Mouse (Mus musculus) urinary bladder, postnatal 14 days (tissue): ENCODE results near the gene Klk5.

Experiments used
- DNase-seq: peaks from one replicate; pipeline ENCODE4 v3.0.0; 2021; ENCODE audit warnings: low spot score

Gene Klk5

GRCm38 (mm10) chr7:43841701-43842100 lies at the start of gene Klk5:
TSS of gene Klk5 (plus strand) at chr7:43841971.
- no peak for DNase-seq

GRCm38 (mm10) chr7:43796355-43796754 lies 45.4 kb upstream of the Klk5 start:
- no peak for DNase-seq

DNA sequence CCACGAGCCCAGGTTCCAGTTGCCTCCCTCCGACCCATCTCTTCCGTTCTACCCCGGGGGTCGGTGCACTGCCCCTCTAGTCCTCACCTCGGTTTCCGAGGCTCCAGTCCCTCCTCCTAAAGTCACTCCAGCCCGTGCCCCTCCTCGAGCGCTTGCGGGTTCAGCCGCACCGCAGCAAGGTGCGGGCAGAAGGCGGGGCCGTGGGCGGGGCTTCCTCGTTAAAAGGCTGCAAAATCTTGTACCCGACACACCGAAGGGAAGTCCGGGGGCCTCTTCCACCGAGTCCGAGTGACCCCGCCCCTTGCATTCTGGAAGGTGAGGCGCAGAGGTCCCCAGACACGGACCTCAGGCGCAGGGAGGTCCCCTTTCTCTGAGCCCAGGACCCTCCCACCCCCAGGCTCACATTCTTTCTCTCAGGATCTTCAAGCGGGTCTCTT lies 44.4 kb upstream of the Klk5 start, which contains the start of gene Klk8:
Klk8 (plus strand) TSS at position 245 of the 437 bp plus-strand sequence.
- peak; percentile 56 for DNase-seq

GRCm38 (mm10) chr7:43797844-43798462 lies 43.8 kb upstream of the Klk5 start:
- DNase-seq, result no peak

GRCm38 (mm10) chr7:43799876-43800275 lies 41.9 kb upstream of the Klk5 start:
- DNase-seq, result no peak

GRCm38 (mm10) chr7:43810994-43811393 lies 30.8 kb upstream of the Klk5 start, which contains the start of gene Klk7:
TSS of gene Klk7 (plus strand) at chr7:43811294.
- DNase-seq, result no peak

DNA sequence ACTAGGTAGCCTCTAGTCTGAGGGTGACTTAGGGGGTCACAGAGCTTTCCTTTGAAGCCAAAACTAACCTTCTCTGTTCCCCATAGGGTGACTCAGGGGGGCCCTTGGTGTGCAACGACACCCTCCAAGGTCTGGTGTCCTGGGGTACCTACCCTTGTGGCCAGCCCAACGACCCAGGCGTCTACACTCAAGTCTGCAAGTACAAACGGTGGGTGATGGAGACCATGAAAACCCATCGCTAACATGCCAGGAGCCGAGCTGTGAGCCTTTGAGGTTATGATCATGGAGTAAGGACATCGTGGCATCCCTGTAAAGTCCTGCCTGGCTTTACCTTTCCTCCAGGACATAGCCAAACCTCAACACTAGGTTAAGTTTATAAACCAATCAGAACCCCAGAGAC lies 26.6 kb upstream of the Klk5 start:
- no peak for DNase-seq

DNA sequence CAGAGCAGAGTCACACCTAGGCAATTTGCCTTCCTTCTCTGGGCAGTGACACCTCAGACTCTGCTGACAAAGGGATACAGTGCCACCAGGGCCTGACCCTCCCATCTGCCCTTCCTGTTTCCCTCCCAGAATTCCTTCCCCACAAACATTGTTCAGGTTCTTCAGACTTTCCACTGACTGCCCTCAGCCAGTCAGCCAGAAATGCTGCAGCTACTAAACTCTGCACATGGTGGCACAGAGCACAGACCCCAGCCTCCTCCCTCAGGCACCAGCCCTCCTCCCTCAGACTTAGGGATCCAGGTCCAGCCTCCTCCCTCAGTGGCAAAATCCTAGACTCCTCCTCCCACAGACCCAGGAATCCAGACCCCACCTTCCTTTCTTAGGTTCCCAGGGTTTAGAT lies 25.0 kb upstream of the Klk5 start:
- no peak for DNase-seq

- no peak for DNase-seq
These were observed 20.2 kb upstream of the Klk5 start for GRCm38 (mm10) chr7:43821581-43821980.

DNA sequence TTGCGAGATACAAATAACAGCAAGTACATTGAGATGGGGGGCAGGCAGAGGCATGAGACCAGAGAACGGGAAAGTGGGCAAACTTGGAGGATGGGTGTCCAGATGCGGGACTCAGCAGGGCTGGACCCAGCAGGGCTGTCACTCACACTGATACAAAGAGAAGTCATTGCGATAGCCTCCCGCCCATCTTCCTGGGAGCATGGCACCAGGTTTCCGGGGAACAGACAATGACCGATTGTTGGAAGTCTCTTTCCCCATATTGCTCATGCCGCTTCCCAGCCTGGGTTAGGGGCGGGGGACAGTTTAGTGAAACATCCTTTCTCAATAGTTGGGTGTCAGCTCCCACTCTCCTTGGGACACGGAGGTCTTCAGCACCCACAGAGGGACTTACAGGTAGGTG lies 17.6 kb upstream of the Klk5 start, which contains the start of gene Klk6:
Klk6 (plus strand) TSS at position 301 of the 400 bp plus-strand sequence.
- DNase-seq, result no peak

DNA sequence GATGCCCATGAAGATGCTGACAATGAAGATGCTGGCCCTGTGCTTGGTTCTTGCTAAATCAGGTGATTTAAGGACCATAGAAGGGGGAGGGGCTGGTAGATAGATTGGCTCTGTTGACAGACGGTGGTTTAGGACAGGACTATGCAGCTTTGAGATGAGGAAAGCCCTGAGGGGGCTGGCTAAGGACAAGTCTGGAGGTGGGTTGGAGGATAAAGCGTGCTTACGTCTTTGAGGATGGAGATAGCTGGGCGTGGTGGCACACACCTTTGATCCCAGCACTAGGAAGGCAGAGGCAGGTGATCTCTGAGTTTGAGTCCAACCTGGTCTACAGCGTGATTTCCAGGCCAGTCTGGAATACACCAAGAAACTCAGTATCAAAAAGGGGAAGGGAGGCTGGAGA lies 15.7 kb upstream of the Klk5 start:
- DNase-seq, result no peak

DNA sequence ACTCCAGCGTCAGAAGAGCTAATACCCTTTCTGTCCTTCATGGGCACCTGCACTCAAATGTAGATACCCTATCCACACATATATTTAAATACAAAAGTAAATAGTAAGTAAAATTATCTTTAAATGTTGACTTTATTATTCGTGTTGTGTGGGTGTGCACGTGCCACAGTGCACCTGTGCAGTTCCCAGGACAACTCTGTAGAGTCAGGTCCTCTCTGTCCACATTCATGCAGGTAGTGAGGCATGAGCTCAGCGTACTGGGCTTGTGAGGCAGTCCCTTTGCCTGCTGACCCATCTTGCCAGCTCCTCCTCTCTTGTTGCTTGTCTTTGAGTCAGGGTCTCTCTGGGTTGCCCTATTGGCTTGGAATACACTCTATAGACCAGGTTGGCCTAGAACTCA lies 14.1 kb upstream of the Klk5 start:
- no peak for DNase-seq

GRCm38 (mm10) chr7:43829006-43829405 lies 12.8 kb upstream of the Klk5 start:
- no peak for DNase-seq

DNA sequence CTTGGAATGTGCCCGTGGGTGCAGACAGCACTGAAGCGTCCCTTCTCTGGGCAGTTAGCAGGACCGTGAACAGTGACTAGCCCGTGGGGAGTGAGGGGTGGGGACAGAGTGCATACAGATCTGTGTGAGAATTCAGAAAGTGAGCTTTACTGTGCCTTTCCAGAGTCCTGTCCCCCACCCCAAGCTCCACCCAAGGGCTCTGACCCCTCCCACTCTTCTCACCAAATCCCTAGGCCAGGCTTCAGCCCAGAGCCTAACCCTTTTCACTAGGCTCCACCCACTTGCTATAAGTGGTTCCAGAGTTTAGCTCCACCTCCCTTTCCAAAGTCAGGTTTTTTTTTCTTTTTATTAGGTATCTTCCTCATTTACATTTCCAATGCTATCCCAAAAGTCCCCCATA lies 2.0 kb downstream of the Klk5 start:
- no peak for DNase-seq

- no peak for DNase-seq
These were observed 9.8 kb downstream of the Klk5 start for GRCm38 (mm10) chr7:43851616-43852015.

DNA sequence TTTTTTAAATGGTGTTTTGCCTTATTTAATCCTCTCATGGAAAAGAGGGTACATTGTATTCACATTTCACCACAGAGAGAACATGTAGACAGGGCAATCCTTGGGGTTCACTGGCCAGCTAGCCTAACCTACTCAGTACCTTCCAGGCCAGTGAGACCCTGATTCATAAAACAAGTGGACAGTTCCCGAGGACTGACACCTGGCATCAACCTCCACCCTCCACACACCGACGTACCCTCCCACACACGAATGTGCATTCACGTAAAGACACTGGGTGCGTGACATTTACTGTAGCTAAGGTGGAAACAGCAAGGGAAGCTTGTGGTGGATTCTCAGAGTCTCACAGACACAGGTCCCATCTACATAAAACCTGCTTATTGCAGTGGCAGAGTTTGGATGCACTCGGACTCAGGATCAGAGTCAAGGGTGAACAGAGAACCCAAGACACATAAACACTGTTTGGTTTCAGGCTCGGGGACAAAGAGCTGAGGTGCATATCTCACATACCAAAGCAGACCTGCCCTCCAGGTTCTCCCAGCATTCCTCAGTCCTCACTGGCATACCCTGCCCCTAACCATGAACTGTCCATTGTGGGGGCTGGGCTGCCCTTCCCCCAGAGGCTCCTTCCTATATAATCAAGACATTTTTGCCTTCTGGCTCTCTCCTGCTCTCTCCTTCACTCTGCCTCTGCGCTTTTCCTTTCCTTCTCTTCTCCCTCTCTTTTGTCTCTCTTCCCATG lies 13.0 kb downstream of the Klk5 start:
- peak; percentile 16 for DNase-seq

DNA sequence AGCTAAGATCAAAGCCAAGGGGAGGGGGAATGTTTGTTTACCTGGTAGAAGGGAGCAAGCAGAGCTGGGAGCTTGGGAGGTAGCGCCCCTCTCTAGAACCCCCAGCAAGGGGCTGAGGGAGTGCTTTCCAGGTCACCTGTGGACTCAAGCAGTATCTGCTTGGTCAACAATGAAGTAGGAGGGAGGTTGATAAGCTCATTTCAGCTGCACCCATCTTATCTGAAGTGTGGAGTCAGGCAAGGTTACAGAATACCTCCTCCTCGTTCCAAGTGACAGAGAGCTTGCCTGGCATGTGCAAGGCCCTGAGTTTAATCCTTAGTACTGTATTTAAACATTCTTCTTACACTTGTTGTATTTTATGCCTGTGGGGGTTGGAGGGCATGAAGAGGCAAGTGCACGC lies 13.9 kb downstream of the Klk5 start:
- DNase-seq, result no peak

DNA sequence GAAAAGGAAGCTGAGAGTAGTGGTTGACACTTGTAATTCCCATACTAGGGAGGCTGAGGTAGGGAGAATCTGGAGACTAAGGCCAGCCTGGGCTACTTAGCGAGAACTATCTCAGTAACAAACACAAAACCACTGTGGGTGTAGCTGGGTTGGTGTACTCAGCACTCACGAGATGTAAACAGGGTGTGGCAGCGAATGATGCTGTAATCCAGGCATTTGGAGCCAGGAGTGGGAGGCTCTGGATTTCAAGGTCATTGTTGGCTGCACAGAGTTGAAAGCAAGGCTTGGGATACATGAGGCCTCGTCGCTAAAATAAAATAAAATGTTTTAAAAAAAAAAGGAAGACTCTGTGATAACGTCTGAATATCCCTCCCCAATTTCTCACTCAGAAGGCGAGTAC lies 14.5 kb downstream of the Klk5 start:
- no peak for DNase-seq

DNA sequence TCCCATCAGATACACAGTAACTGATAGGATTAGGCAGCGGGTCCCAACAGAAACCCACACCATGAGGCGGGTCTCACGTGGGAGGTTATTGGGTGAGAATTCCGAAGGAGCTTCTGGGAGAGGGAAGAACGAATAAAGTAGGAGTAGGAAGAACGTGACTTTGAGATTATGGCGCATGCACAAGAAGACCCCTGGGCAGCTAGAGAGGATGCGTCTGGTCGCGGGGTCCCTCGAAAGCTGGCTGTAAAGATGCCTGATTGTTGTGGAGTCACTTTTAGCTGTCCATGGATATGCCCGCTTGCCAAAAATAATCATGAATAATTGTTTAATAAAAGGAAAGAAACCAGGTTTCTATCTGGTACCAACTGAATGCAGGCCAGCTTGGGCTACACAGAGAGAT lies 15.7 kb downstream of the Klk5 start:
- no peak for DNase-seq

GRCm38 (mm10) chr7:43860411-43860810 lies 18.6 kb downstream of the Klk5 start:
- no peak for DNase-seq

- peak; percentile 78 for DNase-seq
These were observed 31.5 kb downstream of the Klk5 start for GRCm38 (mm10) chr7:43873237-43873636.

DNA sequence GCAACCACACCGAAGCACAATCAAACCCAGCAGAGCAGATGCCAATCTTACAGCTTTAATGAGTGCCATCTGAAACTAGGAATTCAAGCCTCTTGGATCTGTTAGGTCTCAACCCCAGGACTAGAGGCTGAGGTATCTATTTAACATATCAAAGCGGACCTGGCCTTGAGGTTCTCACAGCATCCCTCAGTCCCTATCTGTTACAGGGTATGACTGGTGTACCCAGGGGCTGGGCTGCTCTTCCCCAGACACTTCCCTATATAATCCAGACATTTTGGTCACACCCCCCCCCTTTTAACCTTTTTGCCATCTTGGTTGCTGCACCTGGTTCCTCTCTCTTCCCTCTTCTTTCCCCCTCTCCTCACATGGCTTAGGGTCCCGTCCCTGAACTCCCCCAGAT lies 31.9 kb downstream of the Klk5 start:
- DNase-seq, result no peak

GRCm38 (mm10) chr7:43874868-43875375 lies 33.2 kb downstream of the Klk5 start:
- no peak for DNase-seq
